Mouse (Mus musculus) forebrain, embryonic 14.5 days (tissue): Measurements from ENCODE around the gene 2700097O09Rik. TPM values are rescaled to one million over a fixed set of nuclear protein-coding genes. Genes with fewer than 3 reads are reported as not detected.
"Not testable (repeated sequence)": the region's sequence is repeated elsewhere in the genome, so short reads cannot be mapped to it uniquely, and the experiment has no call there.

Experiments used
- ATAC-seq: fragments of 200-750 bp; cut with Nextera tagmentation; 2 replicates; pipeline ENCODE4 v1.8.0; 2017; ENCODE audit warnings: mild to moderate bottlenecking, moderate library complexity
- DNase-seq: peaks from one replicate; pipeline ENCODE4 v3.0.0-alpha.2; 2015; ENCODE audit warnings: low spot score
- H3K27ac ChIP-seq: fragments of 300-500 bp; sonication (generic); 2 replicates; pipeline ENCODE4 v1.5.1; 2014; ENCODE audit warnings: low read depth, mild to moderate bottlenecking, control low read depth, low read length, moderate library complexity
- H3K27me3 ChIP-seq: fragments of 300-500 bp; sonication (generic); replicated peaks from 2 replicates; pipeline ENCODE4 v1.6.1; 2014; ENCODE audit warnings: low read length, control low read depth, mixed read lengths; ENCODE audit not compliant: control insufficient read depth, insufficient read depth
- H3K36me3 ChIP-seq: fragments of 300-500 bp; sonication (generic); 2 replicates; pipeline ENCODE4 v1.6.1; 2014; ENCODE audit warnings: low read length, control low read depth; ENCODE audit not compliant: control insufficient read depth, insufficient read depth
- H3K4me1 ChIP-seq: fragments of 300-500 bp; sonication (generic); 2 replicates; pipeline ENCODE4 v1.6.1; 2014; ENCODE audit warnings: antibody characterized with exemption, low read length, control low read depth; ENCODE audit not compliant: control insufficient read depth, insufficient read depth
- H3K4me2 ChIP-seq: fragments of 300-500 bp; sonication (generic); 2 replicates; pipeline ENCODE4 v1.6.1; 2014; ENCODE audit warnings: mild to moderate bottlenecking, control low read depth, low read length
- H3K4me3 ChIP-seq: fragments of 300-500 bp; sonication (generic); 2 replicates; pipeline ENCODE4 v1.5.1; 2014; ENCODE audit warnings: low read depth, low read length, control low read depth
- H3K9ac ChIP-seq: fragments of 300-500 bp; sonication (generic); 2 replicates; pipeline ENCODE4 v1.6.1; 2014; ENCODE audit warnings: mild to moderate bottlenecking, low read length, control low read depth, moderate library complexity
- H3K9me3 ChIP-seq: fragments of 300-500 bp; sonication (generic); replicated peaks from 2 replicates; pipeline ENCODE4 v1.6.1; 2016; ENCODE audit warnings: low read length, control low read depth, mixed read lengths; ENCODE audit not compliant: control insufficient read depth
- WGBS: fragments of 180-500 bp; shearing (Covaris S2); extraction: QIAGEN DNeasy Blood & Tissue Kit; methylation state at CpG from one replicate; pipeline ENCODE4 v1.1.7; 2014; 5-methylcytosine and 5-hydroxymethylcytosine counted together
- polyA plus RNA-seq: library from polyadenylated mRNA; unstranded; fragments of >200 nt; fragmentation: Nextera tagmentation; extraction: Ambion mirVana; gene quantifications from 2 replicates; pipeline ENCODE4 v1.2.1, GENCODE M21; 2014

2700097O09Rik gene
- 32.8 and 36.0 TPM in 2 replicates for polyA plus RNA-seq

DNA sequence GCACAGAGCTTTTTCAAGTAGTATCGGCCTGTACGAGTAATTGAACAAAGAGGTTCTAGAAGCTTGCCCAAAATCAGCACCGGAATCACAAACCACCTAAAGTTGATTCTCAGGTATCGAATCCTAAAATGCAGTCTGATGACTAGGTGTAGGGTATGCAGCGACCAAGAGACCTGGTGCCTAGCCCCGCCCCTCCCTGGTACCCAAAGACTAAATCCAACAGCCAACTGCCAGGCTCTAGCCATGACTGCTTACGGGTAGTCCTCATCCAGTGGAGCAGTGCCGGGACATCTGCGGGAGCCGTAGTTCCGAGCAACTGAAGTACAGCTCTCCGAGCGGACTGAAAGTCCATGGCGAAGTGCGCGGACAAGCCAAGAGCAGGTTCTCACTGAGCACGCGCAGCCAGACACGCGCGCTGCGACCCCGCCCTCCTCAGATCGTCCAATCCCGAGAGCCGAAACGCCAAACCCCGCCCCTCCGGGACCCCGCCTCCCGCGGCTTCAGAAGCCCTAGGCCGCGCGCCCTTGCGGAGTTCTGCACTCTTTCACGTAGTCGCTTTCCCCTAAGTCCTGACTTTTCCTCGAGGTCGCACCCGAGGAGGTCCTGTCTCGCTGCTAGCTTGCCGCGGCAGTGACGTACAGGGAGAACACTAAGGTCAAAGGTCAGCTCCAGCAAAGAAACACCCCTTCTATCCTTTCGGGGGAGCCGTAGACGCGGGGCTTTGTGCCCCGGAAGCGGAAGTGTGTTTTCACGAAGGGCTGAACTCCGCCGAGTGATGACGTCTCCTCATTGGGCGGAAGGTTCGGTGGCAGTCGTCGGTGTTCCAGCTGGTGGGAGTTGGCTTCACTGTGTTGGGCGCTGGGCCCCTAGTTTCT lies at the start of gene 2700097O09Rik, which contains the start of gene Srp54a:
Gene 2700097O09Rik (minus strand): TSS at position 385 of the 875 bp plus-strand sequence.
Gene Srp54a (plus strand): TSS at position 537 of the 875 bp plus-strand sequence.
- Histone ChIP-seq H3K27ac (peak within 1 kb of the TSS; percentile 71), H3K4me2 (peak within 1 kb of the TSS; percentile 54), H3K9ac (peak within 1 kb of the TSS; percentile 65), H3K4me3 (peak within 1 kb of the TSS; percentile 55)
- DNase-seq (peak; percentile 97), ATAC-seq (peak; percentile 98)
- H3K27me3 ChIP-seq, H3K9me3 ChIP-seq, H3K4me1 ChIP-seq, H3K36me3 ChIP-seq: not testable (repeated sequence)
- under 1% methylated on average over 60 of the region's 60 CpGs for WGBS

DNA sequence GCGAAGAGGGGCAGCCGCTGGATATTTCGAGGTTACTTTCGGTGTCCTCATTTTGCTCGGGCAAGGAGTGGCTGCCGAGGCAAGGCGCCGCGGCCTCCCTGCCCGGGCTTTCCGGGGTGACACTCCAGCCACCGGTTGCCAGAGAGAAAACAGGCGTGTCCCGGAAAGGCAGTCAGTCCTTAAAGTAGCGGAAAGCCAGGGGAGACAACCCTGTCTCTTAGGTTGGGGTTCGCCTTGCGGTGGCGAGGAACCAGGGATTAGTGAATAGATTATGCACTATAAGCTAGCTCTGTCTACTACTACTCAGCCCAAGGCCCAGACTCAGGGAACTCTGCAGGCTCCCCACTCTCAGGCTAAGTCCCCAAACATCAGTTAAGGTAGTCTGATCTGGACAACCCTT lies 44.8 kb upstream of the 2700097O09Rik start:
- not testable (repeated sequence) for H3K27ac ChIP-seq, H3K27me3 ChIP-seq, H3K4me3 ChIP-seq, H3K36me3 ChIP-seq, DNase-seq, H3K9me3 ChIP-seq, H3K9ac ChIP-seq, H3K4me1 ChIP-seq, H3K4me2 ChIP-seq
- no CpG with 5 or more reads among the region's 18 CpGs for WGBS
- peak; percentile 57; the same call in 1 of the 2 replicates for ATAC-seq

DNA sequence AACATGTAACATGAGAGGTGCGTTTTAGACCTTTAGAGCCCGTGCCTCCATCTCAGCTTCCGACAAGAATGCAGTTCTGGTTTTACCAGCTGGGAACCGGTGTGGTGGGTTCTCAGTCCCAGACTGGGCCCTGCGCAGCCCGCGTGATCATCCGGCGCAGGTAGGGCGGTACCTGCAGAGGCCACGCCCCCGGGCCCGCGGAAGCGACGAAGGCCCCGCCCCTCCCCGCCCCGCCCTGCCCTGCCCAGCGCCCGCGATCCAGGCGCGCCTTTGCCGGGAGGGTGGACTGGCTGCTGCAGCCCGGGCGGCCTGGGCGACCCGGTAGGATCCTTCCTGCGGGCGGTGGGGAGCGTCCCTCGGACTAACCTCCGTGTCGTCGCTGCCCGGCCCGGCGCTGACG lies 44.3 kb upstream of the 2700097O09Rik start, which contains the start of gene Fam177a:
Gene Fam177a (plus strand): TSS at position 228 of the 400 bp plus-strand sequence.
- DNase-seq, H3K4me1 ChIP-seq, H3K4me3 ChIP-seq, H3K9me3 ChIP-seq, H3K27me3 ChIP-seq, H3K9ac ChIP-seq, H3K36me3 ChIP-seq, H3K4me2 ChIP-seq, H3K27ac ChIP-seq: not testable (repeated sequence)
- ATAC-seq = peak; percentile 99
- no CpG with 5 or more reads among the region's 40 CpGs for WGBS

DNA sequence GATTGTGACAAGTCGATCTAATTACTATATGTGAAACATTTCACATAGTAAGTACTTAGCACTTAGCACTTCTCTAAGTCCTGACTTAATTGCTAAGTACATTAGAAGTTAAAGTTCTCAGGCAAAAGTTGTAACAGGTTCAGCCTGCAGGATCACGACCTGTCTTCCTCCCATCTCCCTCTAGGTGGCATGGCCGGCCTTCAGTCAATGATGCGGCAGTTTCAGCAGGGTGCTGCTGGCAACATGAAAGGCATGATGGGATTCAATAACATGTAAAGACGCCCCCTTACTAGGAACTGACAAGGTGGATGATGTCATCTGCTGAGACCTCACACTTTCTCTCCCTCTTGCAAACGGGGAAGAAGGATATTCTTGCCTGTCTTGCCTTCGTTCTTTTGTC lies 32.7 kb upstream of the 2700097O09Rik start:
- no CpG with 5 or more reads among the region's 7 CpGs for WGBS
- H3K4me2 ChIP-seq, DNase-seq, H3K9me3 ChIP-seq, H3K27ac ChIP-seq, H3K4me3 ChIP-seq, H3K4me1 ChIP-seq, H3K27me3 ChIP-seq, ATAC-seq, H3K36me3 ChIP-seq, H3K9ac ChIP-seq: not testable (repeated sequence)

DNA sequence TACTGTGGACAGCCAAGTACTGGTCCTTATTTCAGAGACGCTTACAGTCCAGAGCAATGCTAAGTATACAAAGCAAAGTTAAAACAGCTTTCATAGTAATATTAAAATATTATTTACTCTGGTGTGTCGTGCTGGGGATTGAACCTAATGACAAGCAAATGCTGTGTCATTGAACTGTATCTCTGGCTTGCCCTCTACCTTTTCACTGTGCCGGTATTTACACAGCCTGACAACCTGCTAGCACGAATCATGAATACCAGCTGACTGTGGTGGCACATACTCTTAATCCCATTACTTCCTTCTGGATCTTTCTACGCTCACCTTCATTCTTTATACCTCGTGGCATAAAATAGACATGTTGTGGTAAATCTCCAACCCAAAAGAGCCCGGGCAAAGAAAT lies 12.2 kb upstream of the 2700097O09Rik start:
- H3K4me1 ChIP-seq, DNase-seq, H3K9me3 ChIP-seq, H3K9ac ChIP-seq, H3K4me2 ChIP-seq, H3K4me3 ChIP-seq, H3K27me3 ChIP-seq, H3K36me3 ChIP-seq, H3K27ac ChIP-seq, ATAC-seq: not testable (repeated sequence)
- 90% methylated on average over 1 of the region's 7 CpGs for WGBS

DNA sequence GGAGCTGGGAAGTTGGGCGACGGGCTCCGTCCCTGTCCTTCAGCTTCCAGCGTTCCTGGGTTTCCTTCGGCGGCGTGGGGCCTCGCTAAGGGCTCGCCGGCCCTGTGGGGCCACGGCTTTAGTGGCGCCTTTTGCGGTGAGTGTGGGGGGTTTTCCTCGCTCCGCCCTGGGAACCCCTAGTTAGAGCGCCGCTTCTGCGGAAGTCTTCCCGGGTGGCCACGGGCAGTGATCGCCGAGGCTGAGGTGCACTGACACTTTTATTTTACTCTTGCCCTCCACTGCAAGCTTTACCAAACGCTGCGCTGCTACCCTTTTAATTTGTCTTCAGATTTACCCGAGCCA lies 662 bp upstream of the 2700097O09Rik start:
- Histone ChIP-seq H3K9ac (peak overlapping the region; percentile 65), H3K4me2 (peak overlapping the region; percentile 48), H3K4me3 (peak overlapping the region; percentile 55), H3K27ac (peak overlapping the region; percentile 71)
- 0% methylated on average over 25 of the region's 25 CpGs for WGBS
- ATAC-seq = peak; percentile 61
- not testable (repeated sequence) for H3K27me3 ChIP-seq, H3K4me1 ChIP-seq, H3K9me3 ChIP-seq, DNase-seq, H3K36me3 ChIP-seq

DNA sequence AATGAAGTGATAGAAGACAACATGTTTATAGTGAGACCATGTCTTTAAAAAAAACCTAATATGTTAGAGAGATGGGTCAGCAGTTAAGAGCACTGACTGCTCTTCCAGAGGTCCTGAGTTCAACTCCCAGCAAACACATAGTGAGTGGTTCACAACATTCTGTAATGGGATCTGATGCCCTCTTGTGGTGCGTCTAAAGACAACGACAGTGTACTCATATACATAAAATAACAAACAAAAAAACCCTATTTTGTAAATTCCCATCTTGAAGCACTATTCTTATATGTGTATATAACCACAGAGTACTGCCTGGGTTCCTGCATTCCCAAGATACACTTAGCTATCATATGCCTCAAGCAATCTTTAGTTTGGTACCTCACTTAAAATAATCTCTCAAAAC lies 1.2 kb downstream of the 2700097O09Rik start:
- H3K4me1 ChIP-seq, H3K36me3 ChIP-seq, H3K9me3 ChIP-seq, H3K4me3 ChIP-seq, H3K27me3 ChIP-seq, ATAC-seq, H3K27ac ChIP-seq, H3K9ac ChIP-seq: not testable (repeated sequence)
- 39% methylated on average over 2 of the region's 2 CpGs for WGBS
- peak; percentile 19 for DNase-seq
- H3K4me2 ChIP-seq = peak overlapping the region; percentile 54; the same call in 1 of the 2 replicates

DNA sequence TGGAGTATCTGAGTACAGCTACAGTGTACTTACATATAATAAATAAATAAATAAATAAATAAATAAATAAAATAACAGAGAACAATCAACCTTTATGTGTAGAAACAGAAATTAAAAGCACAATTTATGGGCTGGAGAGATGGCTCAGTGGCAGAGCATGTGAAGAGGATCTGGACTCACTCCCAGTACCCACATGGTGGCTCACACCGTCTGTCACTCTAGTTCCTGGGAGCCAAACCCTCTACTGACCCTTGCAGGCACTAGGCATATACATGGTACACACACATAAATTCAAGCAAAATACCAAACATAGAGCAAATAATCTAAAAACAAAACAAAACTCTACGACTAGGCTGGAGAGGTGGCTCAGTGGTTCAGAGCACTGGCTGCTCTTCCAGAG lies 4.6 kb downstream of the 2700097O09Rik start:
- Histone ChIP-seq H3K36me3 (no peaks in the 10 kb centered on the region), H3K27ac (no peak overlapping the region), H3K4me1 (no peaks in the 10 kb centered on the region), H3K9me3 (no peaks in the 10 kb centered on the region), H3K27me3 (no peaks in the 10 kb centered on the region), H3K4me2 (no peak overlapping the region), H3K9ac (no peak overlapping the region), H3K4me3 (no peak overlapping the region)
- 92% methylated on average over 2 of the region's 2 CpGs for WGBS
- DNase-seq (no peak), ATAC-seq (no peak)

DNA sequence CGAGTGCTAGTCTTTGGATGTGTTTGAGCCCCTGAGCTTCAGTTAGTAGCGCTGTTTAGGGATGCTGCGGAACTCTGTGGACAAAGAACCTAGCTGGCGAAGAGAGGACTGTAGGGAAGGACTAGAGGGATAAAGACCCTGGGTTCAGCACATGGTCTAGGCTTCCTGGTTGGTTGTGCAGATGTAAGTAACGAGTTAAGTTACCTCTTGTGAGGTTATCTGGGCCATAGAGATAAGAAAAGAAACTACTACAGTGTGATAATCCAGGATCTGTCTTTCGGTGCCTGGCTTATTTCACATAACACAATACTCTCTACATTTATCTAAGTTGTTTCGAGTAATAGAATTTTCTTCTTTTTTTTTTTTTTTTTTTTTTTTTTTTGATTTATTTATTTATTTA lies 6.2 kb downstream of the 2700097O09Rik start:
- no peaks in the 10 kb centered on the region for H3K9me3 ChIP-seq
- H3K36me3 ChIP-seq = no peaks in the 10 kb centered on the region
- no peak for ATAC-seq
- H3K9ac ChIP-seq = no peak overlapping the region
- no peak overlapping the region for H3K4me3 ChIP-seq
- DNase-seq = no peak
- no peaks in the 10 kb centered on the region for H3K27me3 ChIP-seq
- no peak overlapping the region for H3K27ac ChIP-seq
- 92% methylated on average over 7 of the region's 7 CpGs for WGBS
- H3K4me1 ChIP-seq = no peaks in the 10 kb centered on the region
- no peak overlapping the region for H3K4me2 ChIP-seq
